Mouse (Mus musculus) bone marrow macrophage, adult 2 months (primary cell): Measurements from ENCODE around the gene Aldh3b3. TPM values are rescaled to one million over a fixed set of nuclear protein-coding genes. Genes with fewer than 3 reads are reported as not detected.
A peak's percentile ranks its signal among the peaks of the same experiment; 100 is the strongest.

Experiments
- H3K27ac ChIP-seq: 2 replicates; pipeline ENCODE4 v1.5.1; 2012; ENCODE audit warnings: low read depth, low read length; ENCODE audit not compliant: insufficient read depth
- H3K4me1 ChIP-seq: 2 replicates; pipeline ENCODE4 v1.6.1; 2012; ENCODE audit warnings: low read length; ENCODE audit not compliant: control insufficient read depth, insufficient read depth
- H3K4me3 ChIP-seq: 2 replicates; pipeline ENCODE4 v1.5.1; 2012; ENCODE audit warnings: mild to moderate bottlenecking, low read length, moderate library complexity; ENCODE audit not compliant: insufficient read depth
- CTCF ChIP-seq: IDR thresholded peaks from 2 replicates; pipeline ENCODE4 v1.5.1; 2012; ENCODE audit warnings: low read depth, mild to moderate bottlenecking, low read length, moderate library complexity
- POLR2A ChIP-seq: IDR thresholded peaks from 2 replicates; pipeline ENCODE4 v1.6.1; 2012; ENCODE audit warnings: mild to moderate bottlenecking, low read depth, low read length, borderline replicate concordance
- polyA plus RNA-seq: library from polyadenylated mRNA; stranded (reverse); fragments of >200 nt; gene quantifications from 2 replicates; pipeline ENCODE4 v1.2.4, GENCODE M21; 2012; ENCODE audit not compliant: missing spikeins, insufficient read depth, insufficient read length

Gene Aldh3b3
- polyA plus RNA-seq, 1 experiment = not detected

DNA sequence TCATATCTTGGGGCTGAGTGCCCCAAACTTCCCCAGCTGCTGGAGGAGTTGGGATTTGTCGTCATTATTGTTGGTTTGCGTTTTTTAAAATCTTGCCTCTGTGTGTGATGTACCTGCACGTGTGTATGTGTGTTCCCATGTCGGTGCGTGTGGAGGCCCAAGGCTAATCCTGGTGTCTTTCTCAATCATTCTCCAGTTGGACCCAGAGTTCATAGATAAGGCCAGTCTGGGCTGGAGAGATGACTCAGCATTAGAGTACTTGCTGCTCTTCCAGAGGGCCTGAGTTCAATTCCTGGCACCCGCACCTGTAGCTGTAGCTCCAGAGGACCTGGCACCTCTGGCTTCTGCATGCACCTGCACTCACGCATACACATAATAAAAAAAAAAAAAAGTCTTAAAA lies 33.6 kb upstream of the Aldh3b3 start:
- Histone ChIP-seq H3K4me3 (no peak overlapping the region), H3K4me1 (peaks cover 63% of the 10 kb centered on the region), H3K27ac (peak overlapping the region; percentile 89)
- TF ChIP-seq CTCF (no peak), POLR2A (no peak)

DNA sequence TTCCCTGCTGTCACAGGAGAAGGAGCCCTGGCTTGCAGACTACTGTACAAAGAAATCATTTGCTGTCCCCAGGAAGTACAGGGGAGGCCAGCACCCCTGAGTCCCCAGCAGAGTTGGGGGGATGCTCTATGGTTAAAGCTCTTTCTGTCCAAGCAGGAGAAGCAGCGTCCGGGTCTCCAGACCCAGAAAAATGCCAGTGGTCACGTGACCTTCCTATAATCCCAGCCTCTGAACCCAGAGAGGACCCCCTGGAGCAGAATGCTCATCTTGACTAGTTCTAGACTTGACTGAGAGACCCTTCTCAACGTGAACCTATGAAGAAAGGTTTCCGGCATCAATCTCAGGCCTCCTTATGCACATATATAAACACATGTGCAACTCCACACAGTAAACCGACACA lies 32.6 kb upstream of the Aldh3b3 start:
- peaks cover 66% of the 10 kb centered on the region for H3K4me1 ChIP-seq
- H3K27ac ChIP-seq = no peak overlapping the region
- H3K4me3 ChIP-seq = no peak overlapping the region
- no peak for TF ChIP-seq CTCF
- TF ChIP-seq POLR2A = no peak

DNA sequence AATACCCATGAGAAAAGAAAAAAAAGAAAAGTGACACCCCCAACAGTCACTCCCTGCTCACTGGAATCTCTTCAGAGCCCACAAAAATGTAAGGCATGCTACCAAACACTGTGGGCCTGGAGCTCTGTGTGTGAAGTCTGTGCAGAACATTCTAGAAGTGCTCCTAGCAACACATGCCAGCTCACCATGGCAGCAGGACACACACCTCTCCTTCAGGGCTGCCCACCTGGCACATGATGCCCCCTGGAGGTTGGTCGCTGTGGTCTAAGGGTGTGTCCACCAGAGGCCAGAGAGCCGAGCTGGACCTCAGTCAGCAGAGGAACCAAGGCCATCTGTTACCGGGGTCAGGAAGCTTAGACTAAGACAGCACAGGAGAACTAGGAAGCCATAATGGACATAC lies 32.2 kb upstream of the Aldh3b3 start:
- TF ChIP-seq POLR2A = no peak
- no peak for TF ChIP-seq CTCF

DNA sequence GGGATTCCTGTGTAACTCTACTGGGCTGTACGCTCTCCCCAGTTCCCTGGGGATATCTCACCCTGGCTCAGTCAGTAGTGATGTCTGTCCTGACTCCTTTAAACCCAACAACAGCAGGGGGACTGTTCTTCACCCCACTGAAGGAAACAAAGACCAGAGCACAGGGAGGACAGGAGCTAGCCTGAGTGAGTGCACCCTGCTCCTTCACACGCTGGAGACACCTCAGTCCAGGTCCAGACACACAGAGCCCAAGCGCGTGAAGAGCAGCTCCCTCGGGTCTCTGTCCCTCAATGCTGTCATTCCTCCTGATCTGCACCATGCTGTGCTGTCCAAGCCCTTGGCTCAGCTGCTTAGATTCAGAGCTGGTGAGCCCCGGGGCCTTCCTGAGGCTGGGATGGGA lies 31.8 kb upstream of the Aldh3b3 start:
- no peak overlapping the region for H3K4me3 ChIP-seq

More for the DNA sequence above, 32.2 kb upstream of the Aldh3b3 start:
- peak overlapping the region; percentile 28 for H3K27ac ChIP-seq
- H3K4me1 ChIP-seq = peaks cover 69% of the 10 kb centered on the region
- H3K4me3 ChIP-seq = no peak overlapping the region

DNA sequence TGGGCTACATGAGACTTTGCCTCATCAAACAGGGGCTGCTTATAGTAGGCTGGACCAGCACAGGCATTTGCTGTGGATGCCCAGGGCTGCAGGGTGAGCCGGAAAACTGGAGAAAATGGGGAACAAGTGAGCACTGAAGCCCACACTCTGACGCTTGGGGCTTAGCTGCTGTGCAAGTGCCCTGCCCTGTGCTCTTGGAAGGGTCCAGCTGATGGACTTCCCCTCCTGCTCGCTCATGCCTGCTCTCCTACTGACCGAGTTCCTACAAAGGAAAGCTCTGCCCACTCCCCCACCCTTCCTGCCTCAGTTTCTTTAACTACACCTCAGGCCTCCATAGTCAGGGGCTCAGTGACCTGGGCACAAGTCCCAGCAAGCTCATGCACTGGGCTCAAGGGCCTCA lies 30.5 kb upstream of the Aldh3b3 start:
- peaks cover 73% of the 10 kb centered on the region for H3K4me1 ChIP-seq

More for the DNA sequence above, 31.8 kb upstream of the Aldh3b3 start:
- TF ChIP-seq CTCF = no peak
- TF ChIP-seq POLR2A = no peak
- Histone ChIP-seq H3K27ac (peak overlapping the region; percentile 28), H3K4me1 (peaks cover 71% of the 10 kb centered on the region)

DNA sequence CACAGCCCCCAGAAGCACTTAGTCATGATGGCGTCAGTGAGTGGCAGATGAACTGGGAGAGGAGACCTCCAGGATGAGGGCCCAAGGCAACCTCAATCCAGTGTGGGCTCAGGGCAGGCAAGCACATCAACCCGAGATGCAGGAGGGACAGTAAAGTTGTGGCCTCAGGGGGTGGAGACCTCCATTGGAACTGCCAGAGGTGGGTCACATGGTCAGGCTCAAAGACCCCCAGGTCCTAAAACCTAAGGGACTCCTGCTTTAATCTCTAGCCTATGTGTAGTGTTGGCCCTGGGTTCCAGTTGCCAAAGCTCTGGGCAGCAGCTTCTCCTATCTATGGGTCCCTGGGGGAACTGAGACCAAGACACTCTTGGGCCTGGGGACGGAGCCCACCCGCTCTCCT lies 29.7 kb upstream of the Aldh3b3 start:
- TF ChIP-seq CTCF = no peak
- no peak for TF ChIP-seq POLR2A
- peaks cover 72% of the 10 kb centered on the region for H3K4me1 ChIP-seq
- H3K27ac ChIP-seq = peak overlapping the region; percentile 90
- peak overlapping the region; percentile 60 for H3K4me3 ChIP-seq

More for the DNA sequence above, 30.5 kb upstream of the Aldh3b3 start:
- Histone ChIP-seq H3K27ac (peak overlapping the region; percentile 90), H3K4me3 (peak overlapping the region; percentile 20; the same call in 1 of the 2 replicates)
- no peak; the same call in 1 of the 2 replicates for TF ChIP-seq CTCF
- no peak for TF ChIP-seq POLR2A

DNA sequence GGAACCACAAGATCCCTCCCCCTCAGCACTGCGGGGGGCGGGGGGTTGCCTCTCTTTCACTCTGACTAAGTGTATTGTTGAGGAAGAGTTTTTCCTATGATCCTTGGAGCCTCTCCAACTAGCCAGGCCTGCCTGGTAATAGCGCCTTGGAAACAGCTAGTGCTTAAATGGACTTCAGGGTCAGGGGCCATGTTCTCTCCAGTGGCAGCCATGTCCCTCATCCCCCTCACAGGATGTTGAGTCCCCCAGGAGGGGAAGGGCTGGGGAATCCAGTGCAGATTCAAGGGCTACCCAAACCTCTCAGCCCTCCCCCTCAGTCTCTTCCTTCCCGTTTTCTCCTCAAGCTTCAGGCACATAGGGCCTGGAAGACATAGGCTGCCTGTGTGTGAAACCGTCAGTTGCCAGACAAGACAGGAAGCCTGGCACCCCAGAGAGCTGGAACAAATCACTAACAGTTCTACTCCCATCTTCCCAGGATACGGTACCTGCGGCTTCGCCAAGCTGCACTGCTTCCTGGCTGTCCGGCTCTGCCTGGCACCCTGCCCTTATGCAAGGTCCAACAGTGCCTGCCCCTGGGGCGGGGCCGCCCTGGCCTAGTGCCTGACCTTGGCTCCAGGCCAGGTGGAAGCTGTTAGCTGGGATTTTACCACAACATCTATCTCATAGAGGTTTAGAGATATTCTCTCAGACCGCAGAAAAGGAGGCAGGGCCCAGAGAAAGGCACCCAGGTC lies 29.1 kb upstream of the Aldh3b3 start, which contains the start of gene Aldh3b1:
Aldh3b1 (minus strand) TSS at position 598 of the 731 bp plus-strand sequence.
- peak within 1 kb of the TSS; percentile 90 for H3K27ac ChIP-seq
- H3K4me1 ChIP-seq = peaks cover 71% of the 10 kb centered on the region
- peak within 1 kb of the TSS; percentile 60 for H3K4me3 ChIP-seq
- TF ChIP-seq CTCF (no peak), POLR2A (no peak)

DNA sequence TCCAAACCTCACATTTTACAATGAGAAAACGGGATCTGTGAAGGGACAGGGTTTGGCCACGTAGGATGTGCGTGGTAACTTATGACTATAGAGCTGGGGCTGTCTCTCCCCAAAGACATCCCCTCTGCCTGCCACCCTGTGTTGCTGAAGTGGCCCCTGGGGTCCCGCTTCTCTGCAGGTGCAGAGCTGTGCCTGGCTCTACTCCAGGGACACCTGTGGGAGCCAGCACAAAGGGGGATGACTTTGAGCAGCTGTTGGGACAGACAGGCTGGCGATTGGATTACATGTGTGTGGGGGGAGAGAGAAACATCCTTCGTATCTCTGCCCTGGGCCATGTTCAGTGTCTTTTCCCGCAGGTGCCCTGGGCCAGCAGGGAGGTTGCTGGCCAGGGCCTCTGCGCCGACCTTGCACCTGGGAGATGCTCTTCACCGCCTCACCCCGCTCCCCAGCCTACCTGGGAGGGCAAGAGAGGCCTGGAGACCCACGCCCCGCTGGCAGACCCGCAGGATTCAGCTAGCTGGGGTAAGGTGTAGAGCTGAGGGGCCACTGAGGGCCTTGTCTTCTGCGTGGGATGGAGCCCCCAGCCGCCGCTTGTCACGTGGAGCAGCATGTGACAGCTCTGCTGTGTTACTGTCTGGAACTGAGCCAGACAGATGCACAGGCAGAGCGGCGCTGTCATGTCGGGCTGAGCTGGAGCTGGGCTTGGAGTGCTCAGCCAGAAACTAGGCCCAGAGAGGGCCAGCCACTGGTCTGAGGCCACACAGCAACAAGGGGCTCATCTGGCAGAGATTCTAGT lies 28.0 kb upstream of the Aldh3b3 start:
- TF ChIP-seq POLR2A (no peak), CTCF (no peak)
- Histone ChIP-seq H3K4me3 (peak overlapping the region; percentile 60), H3K4me1 (peaks cover 64% of the 10 kb centered on the region), H3K27ac (peak overlapping the region; percentile 90)

DNA sequence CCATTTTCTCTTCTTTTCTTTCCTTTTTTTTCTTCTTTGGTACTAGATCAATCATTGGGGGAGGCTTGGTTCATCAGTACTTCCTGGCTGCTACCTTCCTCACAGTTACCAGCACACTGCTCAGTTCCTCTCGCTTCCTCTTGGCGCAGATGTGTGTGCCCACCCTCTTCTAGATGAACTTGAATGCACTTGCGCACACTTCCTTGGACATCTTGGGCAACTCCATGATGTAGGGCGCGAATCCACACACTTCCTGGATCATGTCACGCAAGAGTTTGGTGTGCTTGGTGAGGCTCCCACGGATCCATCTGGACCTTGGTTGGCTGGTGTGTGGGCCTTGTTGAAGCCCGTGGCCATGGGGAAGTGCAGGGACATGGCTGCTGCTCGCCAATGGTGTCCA lies 26.7 kb upstream of the Aldh3b3 start:
- Histone ChIP-seq H3K4me3 (peak overlapping the region; percentile 60), H3K27ac (peak overlapping the region; percentile 90), H3K4me1 (peaks cover 53% of the 10 kb centered on the region)
- TF ChIP-seq POLR2A = no peak; the same call in 1 of the 2 replicates
- TF ChIP-seq CTCF = no peak
